Mouse (Mus musculus): ENCODE measurements around the gene Pnma5. TPM values are rescaled to one million over a fixed set of nuclear protein-coding genes. Genes with fewer than 3 reads are reported as not detected.

Gene Pnma5
- polyA plus RNA-seq, 1 experiment = 0.13 TPM

GRCm38 (mm10) chrX:73053860-73054563 is 17.1 kb upstream of the Pnma5 start:
- WGBS = 12% methylated on average over 14 of the region's 14 CpGs
- TF ChIP-seq CTCF (IDR thresholded peaks at IDR 0.05; ENCODE audit: borderline replicate concordance, insufficient read depth, low read depth, low read length) (peak; percentile 95), POLR2A (IDR thresholded peaks at IDR 0.05; ENCODE audit: borderline replicate concordance, insufficient read depth, low read length) (no peak)
- H3K27me3 ChIP-seq (ENCODE audit: control insufficient read depth, insufficient read depth, low read length) = no peaks in the 10 kb centered on the region
- no peaks in the 10 kb centered on the region; the same call in 1 of the 2 replicates for H3K4me1 ChIP-seq (ENCODE audit: control insufficient read depth, insufficient read depth, low read length)
- peak; percentile 91 to 95 for DNase-seq
- peak overlapping the region; percentile 31; the same call in 1 of the 2 replicates for H3K27ac ChIP-seq (ENCODE audit: insufficient read depth, low read length)
- H3K4me3 ChIP-seq (replicated peaks; ENCODE audit: insufficient read depth, low read depth, low read length) = no peak overlapping the region

GRCm38 (mm10) chrX:73039666-73040065 is 2.8 kb upstream of the Pnma5 start:
- Histone ChIP-seq H3K4me1 (ENCODE audit: control insufficient read depth, insufficient read depth, low read length) (no peaks in the 10 kb centered on the region; the same call in 1 of the 2 replicates), H3K27ac (ENCODE audit: insufficient read depth, low read length) (no peak overlapping the region), H3K27me3 (ENCODE audit: control insufficient read depth, insufficient read depth, low read length) (no peaks in the 10 kb centered on the region), H3K4me3 (replicated peaks; ENCODE audit: insufficient read depth, low read depth, low read length) (no peak overlapping the region)
- no peak for DNase-seq
- WGBS = 87% methylated on average over 12 of the region's 12 CpGs
- TF ChIP-seq POLR2A (IDR thresholded peaks at IDR 0.05; ENCODE audit: borderline replicate concordance, insufficient read depth, low read length) = no peak
- no peak for TF ChIP-seq CTCF (IDR thresholded peaks at IDR 0.05; ENCODE audit: borderline replicate concordance, insufficient read depth, low read depth, low read length)

GRCm38 (mm10) chrX:73038831-73039230 is 1.9 kb upstream of the Pnma5 start:
- DNase-seq = no peak
- Histone ChIP-seq H3K27me3 (ENCODE audit: control insufficient read depth, insufficient read depth, low read length) (no peaks in the 10 kb centered on the region), H3K4me3 (replicated peaks; ENCODE audit: insufficient read depth, low read depth, low read length) (no peak overlapping the region), H3K27ac (ENCODE audit: insufficient read depth, low read length) (no peak overlapping the region), H3K4me1 (ENCODE audit: control insufficient read depth, insufficient read depth, low read length) (no peaks in the 10 kb centered on the region; the same call in 1 of the 2 replicates)
- WGBS = 85% methylated on average over 8 of the region's 8 CpGs
- TF ChIP-seq POLR2A (IDR thresholded peaks at IDR 0.05; ENCODE audit: borderline replicate concordance, insufficient read depth, low read length) (no peak), CTCF (IDR thresholded peaks at IDR 0.05; ENCODE audit: borderline replicate concordance, insufficient read depth, low read depth, low read length) (no peak)

- Histone ChIP-seq H3K4me3 (replicated peaks; ENCODE audit: insufficient read depth, low read depth, low read length) (no peak overlapping the region), H3K4me1 (ENCODE audit: control insufficient read depth, insufficient read depth, low read length) (no peaks in the 10 kb centered on the region), H3K27me3 (ENCODE audit: control insufficient read depth, insufficient read depth, low read length) (no peaks in the 10 kb centered on the region), H3K27ac (ENCODE audit: insufficient read depth, low read length) (no peak overlapping the region)
- 57% methylated on average over 4 of the region's 4 CpGs for WGBS
- TF ChIP-seq POLR2A (IDR thresholded peaks at IDR 0.05; ENCODE audit: borderline replicate concordance, insufficient read depth, low read length) (no peak), CTCF (IDR thresholded peaks at IDR 0.05; ENCODE audit: borderline replicate concordance, insufficient read depth, low read depth, low read length) (no peak)
- DNase-seq = no peak
Measured at GRCm38 (mm10) chrX:73012846-73013245, 24.1 kb downstream of the Pnma5 start.

DNA sequence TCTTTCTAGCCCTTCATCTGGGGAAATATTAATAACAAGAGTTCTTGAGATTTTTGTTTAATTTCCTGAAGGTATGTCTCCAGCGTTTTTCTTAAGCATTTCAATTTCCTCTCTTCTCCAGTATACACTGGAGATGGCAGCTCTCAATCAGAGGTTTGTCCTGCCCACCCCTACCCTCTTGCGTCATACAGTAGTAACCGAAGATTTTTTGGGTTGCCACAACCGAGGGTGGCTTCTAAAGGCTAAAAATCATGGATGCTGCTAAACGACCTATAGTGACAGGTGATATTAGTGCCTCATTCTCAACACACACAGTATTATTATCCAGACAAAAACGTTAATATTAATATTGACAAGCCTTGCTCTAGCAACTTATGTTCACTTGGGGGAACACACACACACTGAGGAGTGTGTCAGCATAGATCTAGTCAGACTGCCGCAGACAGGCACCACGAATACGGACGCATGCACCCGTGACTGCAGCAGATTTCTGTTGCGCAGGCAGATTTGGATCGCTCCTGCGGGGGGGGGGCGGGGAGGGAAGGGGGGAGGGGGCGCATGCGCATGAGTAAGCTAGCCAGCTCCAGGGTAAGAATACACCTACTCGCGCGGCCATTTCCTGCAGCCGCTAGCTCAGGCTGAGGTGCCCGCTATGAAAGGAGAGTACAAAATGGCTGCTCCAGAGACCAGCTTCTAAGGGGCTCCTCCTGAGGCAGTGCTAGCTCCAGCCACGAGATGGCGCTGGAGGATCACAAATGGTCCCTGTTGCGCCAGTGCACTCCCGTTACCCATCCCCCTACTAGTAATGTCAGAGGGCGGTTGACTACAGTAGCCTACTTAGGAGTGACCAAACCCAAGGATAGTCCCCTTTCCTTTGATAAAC is 29.1 kb downstream of the Pnma5 start:
- no peaks in the 10 kb centered on the region for H3K4me1 ChIP-seq (ENCODE audit: control insufficient read depth, insufficient read depth, low read length)
- 8% methylated on average over 23 of the region's 27 CpGs for whole genome bisulfite sequencing
- H3K27ac ChIP-seq (ENCODE audit: insufficient read depth, low read length) = peak overlapping the region; percentile 56
- peak; percentile 94 for DNase-seq
- TF ChIP-seq POLR2A (IDR thresholded peaks at IDR 0.05; ENCODE audit: borderline replicate concordance, insufficient read depth, low read length) = peak; percentile 84
- peak; percentile 88 for TF ChIP-seq CTCF (IDR thresholded peaks at IDR 0.05; ENCODE audit: borderline replicate concordance, insufficient read depth, low read depth, low read length)
- H3K27me3 ChIP-seq (ENCODE audit: control insufficient read depth, insufficient read depth, low read length) = no peaks in the 10 kb centered on the region
- H3K4me3 ChIP-seq (replicated peaks; ENCODE audit: insufficient read depth, low read depth, low read length) = peak overlapping the region; percentile 51

DNA sequence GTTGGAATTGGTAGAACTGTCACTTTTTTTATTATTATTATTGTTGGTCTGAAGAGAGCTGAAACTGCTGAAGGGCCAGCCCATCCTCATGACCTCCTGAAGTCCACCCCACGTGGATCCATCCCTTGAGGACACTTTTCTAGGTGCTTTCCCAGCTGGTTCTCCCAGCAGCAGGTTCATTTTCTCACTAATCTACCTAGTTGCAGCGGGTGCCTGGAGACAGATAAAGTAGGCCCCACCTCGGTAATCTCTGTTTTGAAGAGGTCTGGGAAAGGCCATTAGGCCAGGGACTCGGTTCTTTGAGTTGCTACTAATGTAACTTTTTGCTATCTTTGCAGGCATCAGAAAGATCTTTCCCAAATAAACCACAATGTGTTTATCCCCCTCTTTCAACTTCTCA is 31.2 kb downstream of the Pnma5 start:
- H3K27me3 ChIP-seq (ENCODE audit: control insufficient read depth, insufficient read depth, low read length) = no peaks in the 10 kb centered on the region
- H3K27ac ChIP-seq (ENCODE audit: insufficient read depth, low read length) = no peak overlapping the region
- H3K4me3 ChIP-seq (replicated peaks; ENCODE audit: insufficient read depth, low read depth, low read length) = no peak overlapping the region
- no peak for TF ChIP-seq POLR2A (IDR thresholded peaks at IDR 0.05; ENCODE audit: borderline replicate concordance, insufficient read depth, low read length)
- no peak for TF ChIP-seq CTCF (IDR thresholded peaks at IDR 0.05; ENCODE audit: borderline replicate concordance, insufficient read depth, low read depth, low read length)
- WGBS = 86% methylated on average over 4 of the region's 4 CpGs
- no peak for DNase-seq
- H3K4me1 ChIP-seq (ENCODE audit: control insufficient read depth, insufficient read depth, low read length) = no peaks in the 10 kb centered on the region

- H3K27me3 ChIP-seq (ENCODE audit: control insufficient read depth, insufficient read depth, low read length) = no peaks in the 10 kb centered on the region
- TF ChIP-seq POLR2A (IDR thresholded peaks at IDR 0.05; ENCODE audit: borderline replicate concordance, insufficient read depth, low read length) (no peak), CTCF (IDR thresholded peaks at IDR 0.05; ENCODE audit: borderline replicate concordance, insufficient read depth, low read depth, low read length) (no peak)
- H3K4me3 ChIP-seq (replicated peaks; ENCODE audit: insufficient read depth, low read depth, low read length) = no peak overlapping the region
- DNase-seq = no peak
- 78% methylated on average over 5 of the region's 5 CpGs for WGBS
- H3K4me1 ChIP-seq (ENCODE audit: control insufficient read depth, insufficient read depth, low read length) = no peaks in the 10 kb centered on the region
- no peak overlapping the region for H3K27ac ChIP-seq (ENCODE audit: insufficient read depth, low read length)
Measured at GRCm38 (mm10) chrX:73003110-73003509, 33.8 kb downstream of the Pnma5 start.
